Mouse (Mus musculus) CH12.LX (cell line): Measurements from ENCODE around the gene Phlda1. TPM values are rescaled to one million over a fixed set of nuclear protein-coding genes. Genes with fewer than 3 reads are reported as not detected.
A peak's percentile ranks its signal among the peaks of the same experiment; 100 is the strongest.

Experiments
- DNase-seq: peaks from one replicate; pipeline ENCODE4 v3.0.0-alpha.2; 2013; ENCODE audit errors: extremely low read depth
- H3K27ac ChIP-seq: 2 replicates; pipeline ENCODE4 v1.5.1; 2012; ENCODE audit warnings: low read depth, mild to moderate bottlenecking, control low read depth, moderate library complexity; ENCODE audit not compliant: insufficient read depth
- H3K27me3 ChIP-seq: replicated peaks from 2 replicates; pipeline ENCODE3; 2012; ENCODE audit warnings: inconsistent platforms
- H3K36me3 ChIP-seq, 2 experiments: replicated peaks in 1 of 2; 2 replicates each; pipeline versions ENCODE3 to v1.6.1; 2012; ENCODE audit warnings: inconsistent platforms in 1 of 2, low read length in 1 of 2, mild to moderate bottlenecking in 1 of 2, mixed read lengths in 1 of 2, moderate library complexity in 1 of 2; ENCODE audit not compliant: control insufficient read depth in 1 of 2, insufficient read depth in 1 of 2
- H3K4me1 ChIP-seq, 2 experiments: 2 replicates each; pipeline ENCODE4 v1.6.1; 2012; ENCODE audit warnings: inconsistent platforms in 1 of 2, moderate library complexity in 1 of 2; ENCODE audit not compliant: insufficient read depth in 2 of 2, control insufficient read depth in 1 of 2
- H3K4me2 ChIP-seq: 2 replicates; pipeline ENCODE4 v1.6.1; 2012; ENCODE audit warnings: low read depth, mild to moderate bottlenecking, control low read depth; ENCODE audit not compliant: poor library complexity, insufficient read depth, severe bottlenecking
- H3K4me3 ChIP-seq, 3 experiments: fragments of 150-350 bp in 1 of 3; sonication (generic) in 1 of 3; replicated peaks in 1 of 3; 2 replicates each; pipeline versions ENCODE3 to v1.5.1; 2011 to 2012; ENCODE audit warnings: low read depth in 2 of 3, low read length in 2 of 3, mild to moderate bottlenecking in 2 of 3, moderate library complexity in 2 of 3, control low read depth in 1 of 3, improper control_type of control experiment in 1 of 3, inconsistent platforms in 1 of 3, mixed read lengths in 1 of 3; ENCODE audit not compliant: poor library complexity in 1 of 3
- H3K79me2 ChIP-seq: replicated peaks from 2 replicates; pipeline ENCODE4 v1.6.1; 2012; ENCODE audit warnings: mild to moderate bottlenecking, moderate library complexity; ENCODE audit not compliant: control insufficient read depth, poor library complexity, insufficient read depth, severe bottlenecking; ENCODE audit errors: extremely low read depth
- H3K9ac ChIP-seq: 2 replicates; pipeline ENCODE4 v1.6.1; 2012; ENCODE audit warnings: low read depth, mild to moderate bottlenecking, control low read depth, moderate library complexity; ENCODE audit not compliant: insufficient read depth
- H3K9me3 ChIP-seq: replicated peaks from 2 replicates; pipeline ENCODE3; 2012; ENCODE audit warnings: low read length, inconsistent platforms, mixed read lengths
- CHD1 ChIP-seq: IDR thresholded peaks from 2 replicates; pipeline ENCODE4 v1.6.1; 2012; ENCODE audit warnings: low read depth, low read length, improper control_type of control experiment, inconsistent platforms
- E2F4 ChIP-seq: IDR thresholded peaks from 2 replicates; pipeline ENCODE4 v1.6.1; 2011; ENCODE audit warnings: low read depth, low read length, improper control_type of control experiment; ENCODE audit not compliant: insufficient replicate concordance
- ETS1 ChIP-seq: conservative IDR thresholded peaks from 2 replicates; pipeline ENCODE4 v1.6.1; 2012; ENCODE audit warnings: low read depth, mild to moderate bottlenecking, inconsistent platforms, low read length, improper control_type of control experiment, moderate library complexity
- GABPA ChIP-seq: IDR thresholded peaks from 2 replicates; pipeline ENCODE4 v1.6.1; 2012; ENCODE audit warnings: low read depth, low read length, improper control_type of control experiment, inconsistent platforms; ENCODE audit not compliant: insufficient replicate concordance
- HCFC1 ChIP-seq: IDR thresholded peaks from 2 replicates; pipeline ENCODE4 v1.6.1; 2012; ENCODE audit warnings: low read depth, mild to moderate bottlenecking, inconsistent platforms, low read length, improper control_type of control experiment
- IRF4 ChIP-seq: IDR thresholded peaks from 2 replicates; pipeline ENCODE4 v1.6.1; 2014; ENCODE audit warnings: low read depth, mild to moderate bottlenecking, inconsistent platforms, low read length, improper control_type of control experiment
- JUN ChIP-seq: IDR thresholded peaks from 2 replicates; pipeline ENCODE4 v1.6.1; 2011; ENCODE audit warnings: low read depth, mild to moderate bottlenecking, low read length, improper control_type of control experiment, moderate library complexity; ENCODE audit not compliant: insufficient read depth
- JUND ChIP-seq: conservative IDR thresholded peaks from 2 replicates; pipeline ENCODE4 v1.6.1; 2011; ENCODE audit warnings: low read depth, low read length, improper control_type of control experiment
- KAT2A ChIP-seq: IDR thresholded peaks from 2 replicates; pipeline ENCODE4 v1.6.1; 2012; ENCODE audit warnings: low read length, improper control_type of control experiment, inconsistent platforms; ENCODE audit not compliant: insufficient replicate concordance
- MAFK ChIP-seq: IDR thresholded peaks from 2 replicates; pipeline ENCODE4 v1.6.1; 2011; ENCODE audit warnings: low read length, improper control_type of control experiment; ENCODE audit not compliant: insufficient replicate concordance
- MAX ChIP-seq: IDR thresholded peaks from 2 replicates; pipeline ENCODE4 v1.6.1; 2011; ENCODE audit warnings: low read length, improper control_type of control experiment
- MXI1 ChIP-seq: IDR thresholded peaks from 2 replicates; pipeline ENCODE4 v1.6.1; 2011; ENCODE audit warnings: mild to moderate bottlenecking, low read depth, low read length, improper control_type of control experiment
- MYC ChIP-seq: IDR thresholded peaks from 2 replicates; pipeline ENCODE4 v1.6.1; 2011; ENCODE audit warnings: low read depth, mild to moderate bottlenecking, improper control_type of control experiment, low read length
- NELFE ChIP-seq: IDR thresholded peaks from 2 replicates; pipeline ENCODE4 v1.6.1; 2011; ENCODE audit warnings: low read depth, low read length, improper control_type of control experiment
- PAX5 ChIP-seq: IDR thresholded peaks from 2 replicates; pipeline ENCODE4 v1.6.1; 2012; ENCODE audit warnings: low read length, inconsistent platforms, mixed read lengths
- POLR2A ChIP-seq: IDR thresholded peaks from 2 replicates; pipeline ENCODE4 v1.6.1; 2011; ENCODE audit warnings: low read depth, mild to moderate bottlenecking, improper control_type of control experiment, low read length
- POLR2AphosphoS2 ChIP-seq: IDR thresholded peaks from 2 replicates; pipeline ENCODE4 v1.6.1; 2011; ENCODE audit warnings: low read depth, low read length, improper control_type of control experiment
- SIN3A ChIP-seq: IDR thresholded peaks from 2 replicates; pipeline ENCODE4 v1.6.1; 2012; ENCODE audit warnings: low read length, improper control_type of control experiment, inconsistent platforms
- TCF12 ChIP-seq: IDR thresholded peaks from 2 replicates; pipeline ENCODE4 v1.6.1; 2014; ENCODE audit warnings: low read depth, mild to moderate bottlenecking, inconsistent platforms, low read length, improper control_type of control experiment
- USF1 ChIP-seq: IDR thresholded peaks from 2 replicates; pipeline ENCODE4 v1.6.1; 2014; ENCODE audit warnings: low read depth, mild to moderate bottlenecking, inconsistent platforms, low read length, improper control_type of control experiment
- ZMIZ1 ChIP-seq: IDR thresholded peaks from 2 replicates; pipeline ENCODE4 v1.6.1; 2012; ENCODE audit warnings: low read depth, mild to moderate bottlenecking, inconsistent platforms, low read length, improper control_type of control experiment
- ZNF384 ChIP-seq: IDR thresholded peaks from 2 replicates; pipeline ENCODE4 v1.6.1; 2012; ENCODE audit warnings: low read depth, low read length, improper control_type of control experiment, inconsistent platforms
- dilution Hi-C: fragments of 300-500 bp; cut with MboI; formaldehyde crosslinking; loops from 2 replicates; pipeline ENCODE4 v1.14.3; 2020; ENCODE audit warnings: low sequenced_read_pairs; ENCODE audit not compliant: extremely low pct_unique_long_range_greater_than_20kb, extremely low pct_ligation_motif_present
- in situ Hi-C: fragments of 300-500 bp; cut with MboI; formaldehyde crosslinking; loops from 3 replicates; pipeline ENCODE4 v1.14.3; 2019; ENCODE audit warnings: low sequenced_read_pairs, low pct_ligation_motif_present, low pct_unique_long_range_greater_than_20kb, mixed read lengths
- polyA plus RNA-seq: library from polyadenylated mRNA; unstranded; fragments of >175 nt; gene quantifications from 2 replicates; pipeline ENCODE4 v1.2.1, GENCODE M21; 2012; ENCODE audit warnings: low read depth; ENCODE audit not compliant: insufficient read length
- total RNA-seq, 2 experiments: library from RNA; depleted of rRNA; stranded (reverse); fragments of 300-350 nt in 1 of 2; fragments of >200 nt in 1 of 2; gene quantifications; 2 replicates each; pipeline ENCODE4 v1.2.3; 2012 to 2014

The Phlda1 gene
- total and polyA plus RNA-seq, 3 experiments: 1.9 to 11.6 (median 2.1) TPM

GRCm38 (mm10) chr10:111479599-111479998, 26.5 kb upstream of the Phlda1 start:
- peaks cover 98% of the 10 kb centered on the region for H3K79me2 ChIP-seq
- peaks cover 9 to 88% of the 10 kb centered on the region in 2 experiments for H3K4me1 ChIP-seq
- peak overlapping the region; percentile 1; the same call in 1 of the 2 replicates for H3K4me2 ChIP-seq
- TF ChIP-seq USF1 (peak; percentile 47), MAX (no peak), MAFK (no peak), MYC (no peak), POLR2A (no peak)
- H3K36me3 ChIP-seq: peaks cover 28 to 67% of the 10 kb centered on the region in 2 experiments
- in situ Hi-C loops (no loop called here), dilution Hi-C loops (no loop called here)
- H3K9me3 ChIP-seq: no peaks in the 10 kb centered on the region
- no peak for DNase-seq
- H3K4me3 ChIP-seq: no peak overlapping the region
- H3K27me3 ChIP-seq: no peaks in the 10 kb centered on the region
- no peak overlapping the region for H3K9ac ChIP-seq
- no peak overlapping the region for H3K27ac ChIP-seq

- Histone ChIP-seq H3K27me3 (no peaks in the 10 kb centered on the region), H3K4me3 (no peak overlapping the region), H3K36me3 (peaks cover 46 to 81% of the 10 kb centered on the region in 2 experiments), H3K4me1 (peaks cover 7 to 88% of the 10 kb centered on the region in 2 experiments; a peak in 3 of 4 replicates)
- TF ChIP-seq KAT2A: no peak
- TF ChIP-seq JUN: no peak
- no peak for TF ChIP-seq MXI1
- 0 out of 2 replicates have a peak, but pooled peaks have one; percentile 0 for TF ChIP-seq SIN3A
- TF ChIP-seq POLR2AphosphoS2: 0 out of 2 replicates have a peak, but pooled peaks have one; percentile 28
- no peak for TF ChIP-seq CHD1
- TF ChIP-seq PAX5: no peak
- TF ChIP-seq NELFE: no peak
- no peak for TF ChIP-seq ZMIZ1
- TF ChIP-seq, all 38 proteins: peak for 2
- H3K79me2 ChIP-seq: peaks cover 92% of the 10 kb centered on the region
- in situ Hi-C loops (no loop called here), dilution Hi-C loops (no loop called here)
- no peak overlapping the region for H3K9ac ChIP-seq
- no peak for DNase-seq
- no peaks in the 10 kb centered on the region for H3K9me3 ChIP-seq
- H3K4me2 ChIP-seq: no peak overlapping the region
- H3K27ac ChIP-seq: no peak overlapping the region
These were observed 23.4 kb upstream of the Phlda1 start for GRCm38 (mm10) chr10:111482654-111483053.

- H3K4me1 ChIP-seq: peaks cover 4 to 80% of the 10 kb centered on the region in 2 experiments; a peak in 2 of 4 replicates
- no peak overlapping the region for H3K9ac ChIP-seq
- H3K36me3 ChIP-seq: peaks cover 52 to 90% of the 10 kb centered on the region in 2 experiments
- H3K79me2 ChIP-seq: peaks cover 87% of the 10 kb centered on the region
- TF ChIP-seq KAT2A (no peak), JUND (no peak), ZNF384 (no peak), E2F4 (no peak), IRF4 (no peak), TCF12 (no peak), POLR2A (no peak), MYC (no peak), HCFC1 (no peak), NELFE (no peak), ETS1 (no peak), GABPA (no peak), MAX (no peak)
- TF ChIP-seq, all 38 proteins: peak for 0
- H3K4me2 ChIP-seq: no peak overlapping the region
- no peak overlapping the region for H3K4me3 ChIP-seq
- no peak overlapping the region for H3K27ac ChIP-seq
- no peaks in the 10 kb centered on the region for H3K9me3 ChIP-seq
- in situ Hi-C loops: no loop called here
- DNase-seq: no peak
- H3K27me3 ChIP-seq: no peaks in the 10 kb centered on the region
- dilution Hi-C loops: no loop called here
These were observed 22.0 kb upstream of the Phlda1 start for GRCm38 (mm10) chr10:111484079-111484478.
